Mouse (Mus musculus) c-Kit-positive CD71-positive TER-119-positive erythroid progenitor cells, embryonic 14.5 days (primary cell): Measurements from ENCODE around the gene Fgfr2.

Experiments used
- DNase-seq: peaks from one replicate; pipeline ENCODE4 v3.0.0-alpha.2; 2013; ENCODE audit warnings: low spot score

The Fgfr2 gene

DNA sequence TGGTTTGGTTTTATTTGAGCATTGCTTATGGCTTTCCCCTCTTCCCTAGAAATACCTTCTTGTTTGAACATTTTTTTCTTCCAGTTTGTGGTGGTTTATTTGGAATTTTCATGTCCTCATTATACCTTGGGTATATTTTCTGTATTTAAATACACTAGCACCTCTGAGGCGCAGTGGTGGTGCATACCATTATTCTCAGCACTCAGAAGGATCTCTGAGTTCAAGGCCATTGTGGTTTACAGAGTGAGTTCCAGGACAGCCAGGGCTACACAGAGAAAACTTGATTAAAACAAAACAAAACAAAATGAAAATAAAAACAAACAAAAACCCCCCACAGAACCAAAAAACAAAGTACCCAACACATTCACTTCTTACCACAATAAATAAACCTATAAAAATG lies 189.8 kb downstream of the Fgfr2 start:
- no peak for DNase-seq

DNA sequence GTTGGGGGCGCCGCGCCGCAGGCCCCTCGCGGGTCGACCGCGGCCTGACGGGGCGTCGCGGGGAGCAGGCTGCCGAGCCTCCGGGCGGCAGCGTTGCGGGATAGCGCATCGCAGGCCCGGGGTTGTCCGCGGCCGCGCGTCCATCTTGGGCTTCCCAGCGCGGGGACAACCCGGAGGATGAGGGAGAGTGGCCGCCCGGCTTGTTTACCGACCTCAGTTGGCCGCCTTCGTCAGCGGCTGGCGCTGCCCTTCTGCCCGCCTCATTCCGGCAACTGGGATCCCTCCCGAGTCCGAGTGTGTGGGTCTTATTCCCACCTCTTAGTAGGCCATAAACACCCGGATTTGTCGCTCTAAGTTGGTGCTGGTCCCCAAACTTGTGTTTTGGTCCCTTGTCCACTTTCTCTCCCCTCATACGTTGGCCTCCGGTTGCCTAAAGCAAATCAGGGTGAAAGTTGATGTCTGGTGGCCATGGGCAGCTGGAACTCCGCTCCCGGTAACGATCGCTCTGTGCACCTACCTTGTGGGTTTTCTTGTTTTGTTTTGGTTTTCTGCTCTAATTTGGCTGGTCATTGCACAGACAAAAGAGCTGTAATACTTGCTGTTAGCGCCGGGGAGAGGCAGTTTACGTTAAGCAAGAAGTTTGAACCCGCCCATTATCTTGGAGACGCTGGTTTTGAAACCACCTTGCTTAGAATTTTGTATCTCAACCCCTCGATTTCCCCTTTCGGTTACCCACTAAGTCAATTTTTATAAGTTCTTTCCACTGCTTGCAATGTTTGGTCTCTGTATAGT lies 191.4 kb downstream of the Fgfr2 start:
- DNase-seq = peak; percentile 61

DNA sequence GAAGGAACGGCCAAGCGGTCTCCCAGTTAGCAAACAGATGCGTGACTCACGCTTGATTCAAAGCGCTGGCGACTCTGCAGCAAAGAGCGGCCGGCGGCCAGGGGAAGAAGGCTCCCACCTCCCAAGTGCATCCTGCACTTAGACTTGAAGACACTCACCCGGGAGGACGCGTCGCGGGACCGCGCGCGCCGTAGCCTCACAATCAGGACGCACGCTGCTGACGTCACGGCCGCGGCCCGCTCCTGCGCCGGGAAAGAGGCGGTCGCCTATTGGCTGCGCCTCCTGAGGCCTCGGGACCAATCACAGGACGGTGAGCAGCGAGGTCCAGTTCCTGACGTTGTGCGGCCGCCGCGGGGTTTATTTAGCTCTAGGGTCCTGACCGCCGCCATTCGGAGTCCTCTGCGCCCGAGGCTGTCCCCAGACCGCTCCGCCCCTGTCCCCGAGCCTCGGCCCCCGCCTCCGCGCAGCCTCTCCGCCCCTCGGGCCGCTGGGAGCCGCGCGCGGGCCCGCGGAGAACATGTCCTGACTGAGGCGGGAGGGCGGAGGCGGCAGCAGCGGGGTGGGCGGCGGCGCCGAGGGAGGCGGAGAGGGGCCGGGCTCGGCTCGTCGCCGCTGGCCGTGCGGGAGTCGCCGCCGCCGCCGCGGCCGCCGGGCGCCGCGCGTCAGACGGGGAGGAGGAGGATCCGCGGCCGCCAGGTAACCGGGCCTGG lies 192.1 kb downstream of the Fgfr2 start, which contains the start of gene Zranb1:
Gene Zranb1 (plus strand): TSS at position 293 of the 710 bp plus-strand sequence.
- DNase-seq = peak; percentile 95

DNA sequence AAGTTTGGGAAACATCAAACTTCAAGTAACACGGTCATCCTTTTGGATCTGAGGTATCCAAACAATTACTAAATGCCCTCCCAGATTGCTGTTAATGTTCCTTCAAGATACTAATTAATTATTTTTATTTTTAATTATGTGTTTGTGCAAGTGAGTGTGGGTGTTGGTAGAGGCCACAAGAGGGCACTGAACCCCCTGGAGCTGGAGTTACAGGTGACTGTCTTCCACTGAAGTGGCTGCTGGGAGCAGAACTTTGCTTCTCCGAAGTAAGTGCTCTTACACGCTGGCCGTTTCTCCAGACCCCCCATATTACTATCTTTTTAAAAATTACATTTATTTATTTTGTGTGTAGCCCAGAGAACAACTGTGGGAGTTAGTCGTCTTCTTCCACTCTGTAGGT lies 193.1 kb downstream of the Fgfr2 start:
- DNase-seq = peak; percentile 37

DNA sequence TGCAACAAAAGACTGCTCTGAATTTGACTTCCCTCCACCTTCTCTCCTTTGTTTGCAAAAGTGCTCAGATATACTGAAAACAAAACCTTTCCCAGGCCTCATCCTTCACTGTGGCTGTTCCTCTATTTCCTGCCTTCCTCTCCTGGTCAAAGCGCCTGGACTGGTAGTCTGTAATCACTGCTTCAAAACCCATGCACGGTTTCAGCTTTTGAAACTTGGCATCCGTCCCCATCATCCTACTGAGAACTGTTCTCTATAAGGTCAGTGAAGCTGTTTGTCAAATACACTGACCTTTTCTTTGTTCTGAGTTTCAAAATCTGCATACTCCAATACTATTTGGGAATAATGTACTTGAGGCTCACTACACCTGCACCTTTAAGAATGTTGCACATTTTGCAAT lies 195.9 kb downstream of the Fgfr2 start:
- no peak for DNase-seq

DNA sequence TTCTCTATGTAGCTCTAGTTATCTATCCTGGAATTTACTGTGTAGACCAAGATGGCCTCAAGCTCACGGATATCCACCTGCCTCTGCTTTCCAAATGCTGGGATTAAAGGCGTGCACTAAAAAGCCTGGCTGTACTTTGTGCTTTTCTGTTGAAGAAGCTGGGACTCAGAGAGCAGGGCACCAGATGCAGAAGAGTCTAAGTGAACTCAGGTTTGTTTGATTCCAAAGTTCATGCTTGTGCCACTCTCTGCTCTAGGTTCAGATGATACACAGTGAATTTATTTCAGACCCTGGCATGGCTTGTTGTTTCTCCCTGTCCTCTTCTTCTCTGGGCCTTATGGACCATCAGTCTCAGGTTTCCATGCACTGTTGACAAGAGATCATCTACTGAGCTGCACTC lies 197.9 kb downstream of the Fgfr2 start:
- DNase-seq = no peak

GRCm38 (mm10) chr7:132921971-132922370 lies 201.2 kb downstream of the Fgfr2 start:
- DNase-seq = no peak

GRCm38 (mm10) chr7:132903796-132904195 lies 219.4 kb downstream of the Fgfr2 start:
- no peak for DNase-seq

DNA sequence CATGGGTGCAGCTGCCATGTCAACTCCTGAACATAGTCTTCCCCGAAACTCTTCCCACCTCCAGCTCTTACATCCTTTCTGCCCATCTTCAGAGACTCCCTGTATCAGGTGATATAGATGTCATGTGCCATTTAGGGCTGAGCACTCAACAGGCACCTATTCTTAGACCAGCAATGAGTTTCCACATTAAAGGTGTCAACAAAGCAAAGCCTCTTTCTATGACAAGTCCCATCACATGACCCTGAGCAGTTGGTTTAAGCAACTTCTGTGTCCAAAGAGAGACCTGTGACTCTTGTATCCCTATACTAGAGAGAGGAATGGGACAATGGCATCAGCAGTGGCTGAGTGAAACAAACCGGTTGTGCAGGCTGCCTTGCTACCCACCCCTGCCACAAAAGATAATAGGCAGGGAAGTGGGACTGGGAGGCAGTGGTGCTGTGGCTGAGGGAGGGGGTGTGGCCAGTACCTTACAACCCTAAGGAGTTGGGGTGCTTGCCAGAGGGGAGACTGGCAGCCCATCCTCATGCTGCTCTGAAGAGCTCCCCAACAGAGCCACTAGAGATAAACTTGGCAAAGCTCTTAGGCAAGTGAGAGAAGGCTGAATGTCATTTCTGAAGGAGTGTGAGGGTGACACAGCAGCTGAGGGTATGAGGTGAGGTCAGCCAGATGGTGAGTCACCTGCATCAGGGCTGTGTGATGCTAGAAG lies 222.2 kb downstream of the Fgfr2 start:
- DNase-seq = no peak

DNA sequence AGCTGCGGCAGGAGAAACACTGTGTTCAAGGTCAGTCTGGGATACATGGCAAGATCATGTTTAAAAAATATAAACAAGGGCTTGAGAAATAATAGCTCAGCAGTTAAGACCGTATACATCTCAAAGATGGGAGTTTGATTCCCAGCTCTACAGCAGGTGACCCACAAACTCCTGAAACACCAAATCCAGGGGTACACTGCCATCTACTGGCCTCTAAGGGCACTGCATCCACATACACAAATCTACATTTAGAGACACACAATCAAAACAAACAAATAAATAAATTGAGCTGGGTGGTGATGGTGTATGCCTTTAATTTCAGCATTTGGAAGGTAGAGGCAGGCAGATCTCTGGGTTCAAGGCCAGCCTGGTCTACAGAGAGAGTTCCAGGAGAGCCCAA lies 224.9 kb downstream of the Fgfr2 start:
- peak; percentile 61 for DNase-seq

- no peak for DNase-seq
Measured at GRCm38 (mm10) chr7:132897258-132897657, 225.9 kb downstream of the Fgfr2 start.

- DNase-seq = no peak
Measured at GRCm38 (mm10) chr7:132896206-132896815, 226.8 kb downstream of the Fgfr2 start.

DNA sequence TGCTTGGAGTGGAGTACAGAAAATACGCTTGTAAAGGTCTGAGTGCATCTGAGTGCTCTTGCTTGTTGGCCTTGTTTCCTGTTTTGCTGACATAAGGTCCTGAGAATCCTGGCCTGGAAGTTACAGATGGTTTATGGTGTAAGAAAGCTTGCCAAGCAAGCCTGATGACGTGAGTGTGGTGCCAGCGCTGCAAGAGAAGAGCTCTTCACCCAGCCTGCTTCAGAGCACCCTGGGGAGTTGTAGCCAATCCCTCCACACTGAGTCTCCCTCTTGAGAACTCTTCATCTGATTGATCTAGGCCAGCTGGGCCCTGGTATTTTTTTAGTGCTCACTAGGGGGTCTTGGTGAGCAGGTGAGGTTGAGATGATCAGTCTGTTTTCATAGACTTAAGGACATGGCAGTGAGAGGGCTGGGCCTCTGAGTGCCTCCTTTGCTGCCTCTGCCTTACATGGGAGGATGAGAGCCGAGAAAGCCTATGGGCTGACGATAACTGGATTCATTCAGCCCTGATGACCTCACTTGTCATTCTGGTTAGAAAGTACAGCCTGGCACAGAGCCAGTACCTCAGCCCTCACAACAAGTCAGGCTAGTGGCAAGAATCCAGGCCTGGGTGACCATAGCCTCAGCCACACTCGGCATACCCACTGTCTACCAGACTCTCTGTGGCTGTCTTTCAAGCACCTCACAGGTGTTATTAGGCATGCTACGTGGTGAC lies 228.2 kb downstream of the Fgfr2 start:
- DNase-seq = no peak

DNA sequence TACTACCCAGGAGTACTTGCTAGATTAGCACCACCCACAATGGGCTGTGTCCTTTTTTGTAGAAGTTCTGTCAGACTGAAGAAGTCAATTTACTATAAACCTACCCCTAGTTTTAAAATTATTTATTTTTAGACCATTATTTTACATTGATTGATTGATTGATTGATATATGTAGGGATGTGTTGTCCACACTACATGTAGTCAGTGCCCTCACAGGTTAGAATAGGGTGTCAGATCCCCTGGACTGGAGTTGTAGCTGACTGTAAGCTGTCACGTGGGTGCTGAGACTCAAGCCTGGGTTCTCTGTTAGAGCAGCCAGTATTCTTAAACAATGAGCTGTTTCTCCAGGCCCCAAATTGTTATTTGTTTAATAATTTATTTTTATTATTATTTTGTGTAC lies 229.8 kb downstream of the Fgfr2 start:
- no peak for DNase-seq

DNA sequence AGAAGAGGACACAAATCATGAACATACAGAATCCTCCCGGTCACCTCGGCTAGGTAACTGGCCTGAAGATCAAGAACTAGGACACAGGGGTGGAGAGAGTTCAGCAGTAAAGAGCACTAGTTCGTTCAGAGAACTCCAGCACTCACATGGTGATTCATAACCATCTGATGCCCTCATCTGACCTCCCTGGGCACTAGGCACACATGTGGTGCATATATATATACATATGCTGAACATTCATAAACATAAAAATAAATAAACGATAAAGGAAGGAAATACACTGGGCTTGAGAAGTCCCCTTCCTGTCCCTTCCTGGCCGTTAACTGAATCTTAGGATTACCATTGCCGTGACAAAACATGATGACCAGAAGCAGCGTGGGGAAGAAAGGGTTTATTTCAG lies 230.3 kb downstream of the Fgfr2 start:
- DNase-seq = no peak

DNA sequence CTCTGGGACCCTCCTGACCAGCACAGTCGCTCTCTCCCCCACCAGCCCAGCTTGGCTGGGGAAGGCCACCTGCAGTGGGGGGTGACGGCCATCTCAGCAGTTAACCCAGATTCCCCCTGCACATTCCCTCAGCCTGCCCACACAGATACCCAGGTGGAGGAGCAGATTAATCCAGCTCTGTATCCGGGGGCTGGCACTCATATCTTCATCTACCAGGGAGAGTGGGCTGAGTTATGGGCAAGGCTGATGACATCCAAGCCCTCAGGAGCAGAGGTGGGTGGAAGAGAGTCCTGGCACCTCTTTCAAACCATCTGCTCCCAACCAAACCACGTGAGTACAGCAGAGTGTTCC lies 230.9 kb downstream of the Fgfr2 start:
- DNase-seq = no peak

DNA sequence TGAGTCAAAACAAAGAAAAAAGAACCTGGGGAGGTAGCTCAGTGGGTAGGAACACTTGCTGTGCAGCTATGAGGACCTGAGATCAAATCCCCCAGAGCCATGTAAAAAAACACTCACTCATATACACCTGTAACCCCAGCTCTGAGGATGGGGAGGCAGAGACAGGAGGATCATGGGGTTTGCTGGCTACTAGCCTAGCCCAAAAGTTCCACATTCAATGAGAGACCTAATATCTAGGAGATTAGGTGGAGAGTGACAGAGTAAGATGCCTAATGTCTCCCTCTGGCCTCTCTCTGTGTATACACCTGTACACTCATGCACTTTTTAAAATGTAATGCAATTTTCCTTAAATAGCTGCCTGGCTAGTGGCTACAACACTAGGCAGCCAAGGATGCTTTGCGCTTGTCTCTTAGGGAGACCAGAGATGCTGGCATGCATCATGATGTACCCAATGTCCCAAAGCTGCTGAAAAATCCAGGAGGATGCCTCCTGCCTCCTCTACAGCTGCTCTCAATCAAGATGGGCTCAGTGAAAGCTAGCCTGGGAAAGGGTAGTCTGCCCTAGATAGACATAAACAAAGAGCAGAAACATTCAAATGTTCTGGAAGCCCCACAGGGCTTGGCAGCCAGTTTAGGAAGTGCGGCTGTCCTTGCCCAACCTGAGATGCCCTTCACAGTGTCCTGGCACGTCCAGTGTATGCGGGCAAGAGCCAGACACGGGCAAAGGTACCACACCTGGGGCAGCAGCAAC lies 231.4 kb downstream of the Fgfr2 start:
- DNase-seq = no peak

DNA sequence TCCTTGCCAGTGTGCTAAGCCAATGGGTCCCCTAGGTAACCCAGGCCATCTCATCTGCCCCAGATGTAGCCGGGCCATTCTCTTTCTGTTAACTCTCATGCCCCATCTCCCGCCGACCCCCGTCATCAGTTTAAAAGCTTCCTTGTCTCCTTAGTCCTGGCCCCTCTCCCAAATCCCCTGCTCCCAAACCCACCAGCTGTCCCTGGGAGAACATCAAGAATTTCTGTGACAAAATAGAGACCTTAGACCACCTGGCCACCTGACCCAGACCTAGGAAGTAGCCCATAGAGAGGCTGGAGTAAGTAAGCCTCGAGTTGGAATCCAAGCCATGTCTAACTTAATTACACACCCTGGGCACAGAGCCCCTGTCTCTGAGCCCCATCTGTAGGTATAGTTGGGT lies 232.9 kb downstream of the Fgfr2 start:
- no peak for DNase-seq

GRCm38 (mm10) chr7:132889691-132890090 lies 233.5 kb downstream of the Fgfr2 start:
- no peak for DNase-seq

GRCm38 (mm10) chr7:132888518-132889249 lies 234.5 kb downstream of the Fgfr2 start:
- DNase-seq = no peak
